Mouse (Mus musculus) mouse embryonic stem cell (cell line): Measurements from ENCODE around the gene Tmem178.

Experiments used
- in situ Hi-C, 2 experiments: fragments of 300-500 bp; cut with MboI; formaldehyde crosslinking; loops; 1 replicate in 1 of 2; 3 replicates in 1 of 2; pipeline ENCODE4 v1.14.3; 2019 to 2020; ENCODE audit warnings: low sequenced_read_pairs in 2 of 2, low pct_unique_long_range_greater_than_20kb in 1 of 2, mixed read lengths in 1 of 2; ENCODE audit not compliant: unreplicated experiment in 1 of 2

Gene Tmem178

GRCm38 (mm10) chr17:80944530-80945198 lies at the start of gene Tmem178:
Gene Tmem178 (plus strand): TSS chr17:80944632.
- in situ Hi-C loops: no loop called here

DNA sequence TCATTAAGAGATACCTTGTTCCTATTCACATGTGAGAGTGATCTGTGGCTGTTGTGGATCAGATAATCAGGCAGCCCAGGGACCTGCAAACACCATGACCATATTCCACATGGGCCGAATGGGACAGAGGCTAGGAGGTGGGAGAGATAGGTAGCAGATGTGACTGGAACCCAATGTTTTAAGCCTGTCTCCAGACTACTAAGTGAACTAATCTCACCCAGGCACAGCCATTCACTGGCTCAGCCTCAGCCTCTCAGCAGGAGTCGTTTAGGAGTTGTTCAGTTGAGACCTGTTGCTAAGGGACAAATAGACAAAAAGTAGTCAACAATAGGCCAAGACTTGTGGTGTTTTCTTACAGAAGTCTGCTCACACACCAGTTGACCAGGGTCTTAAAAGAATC lies 48.0 kb upstream of the Tmem178 start:
- in situ Hi-C loops: no loop called here

GRCm38 (mm10) chr17:80897709-80898440 lies 46.6 kb upstream of the Tmem178 start:
- in situ Hi-C loops: no loop called here

GRCm38 (mm10) chr17:80899513-80900199 lies 44.8 kb upstream of the Tmem178 start:
- in situ Hi-C loops: no loop called here

DNA sequence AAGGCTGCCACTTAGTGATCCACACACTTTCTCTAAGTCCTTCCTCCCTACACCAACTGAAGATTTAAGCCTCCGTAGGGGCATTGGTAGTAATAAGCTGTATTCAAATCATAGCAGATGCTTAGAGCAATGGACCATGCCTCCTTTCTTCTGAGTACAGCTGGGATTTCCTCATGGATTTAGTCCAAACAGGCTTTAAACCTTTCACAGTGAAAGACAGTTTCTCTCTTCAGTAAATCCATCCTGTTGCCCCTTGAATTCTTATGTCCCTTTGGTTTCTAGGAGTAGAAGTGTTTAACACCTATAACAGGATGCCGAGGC lies 44.3 kb upstream of the Tmem178 start:
- in situ Hi-C loops: no loop called here

GRCm38 (mm10) chr17:80901885-80902284 lies 42.5 kb upstream of the Tmem178 start:
- in situ Hi-C loops: no loop called here

- in situ Hi-C loops: no loop called here
Measured at GRCm38 (mm10) chr17:80903121-80903875, 41.1 kb upstream of the Tmem178 start.

GRCm38 (mm10) chr17:80904061-80904460 lies 40.4 kb upstream of the Tmem178 start:
- in situ Hi-C loops: no loop called here

DNA sequence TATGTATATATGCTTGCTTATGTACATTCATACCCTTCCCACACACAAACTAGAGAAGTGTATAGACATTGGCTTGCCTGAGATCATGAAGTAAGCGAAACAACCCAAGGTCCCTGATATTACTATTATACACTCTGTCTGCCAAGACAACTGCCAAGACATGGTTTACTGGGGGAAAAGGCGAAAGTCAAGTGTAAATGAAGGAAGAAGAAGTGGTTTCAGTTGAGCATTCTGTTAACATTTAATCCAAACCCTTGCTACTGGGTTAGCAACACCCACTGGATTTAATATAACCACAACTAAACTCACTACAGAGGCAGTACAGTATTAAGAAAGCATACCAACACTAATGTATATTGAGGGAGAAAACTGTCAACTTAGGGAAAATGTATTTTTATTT lies 28.8 kb upstream of the Tmem178 start:
- in situ Hi-C loops: no loop called here

GRCm38 (mm10) chr17:80919261-80919660 lies 25.2 kb upstream of the Tmem178 start:
- in situ Hi-C loops: no loop called here

- in situ Hi-C loops: no loop called here
Measured at GRCm38 (mm10) chr17:80921286-80922134, 22.9 kb upstream of the Tmem178 start.

DNA sequence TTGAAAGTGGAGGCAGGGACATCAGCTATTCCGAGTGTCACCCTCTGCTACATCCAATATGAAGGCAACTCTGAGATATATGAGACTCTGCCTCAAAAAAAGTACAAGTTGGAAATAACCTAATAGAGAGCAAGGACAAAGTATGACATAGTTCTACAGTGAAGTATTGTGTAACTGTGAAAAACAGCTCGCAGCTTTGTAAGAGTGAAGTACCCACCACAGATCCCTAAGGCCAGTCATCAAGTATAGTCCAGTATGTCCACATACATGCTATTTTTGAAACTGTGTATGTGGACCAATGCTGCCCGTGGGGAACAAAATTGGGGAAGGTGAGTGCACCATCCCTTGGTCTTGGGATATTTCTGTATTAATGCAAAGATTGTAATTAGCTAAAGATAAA lies 18.9 kb upstream of the Tmem178 start:
- in situ Hi-C loops: no loop called here

- in situ Hi-C loops: no loop called here
Measured at GRCm38 (mm10) chr17:80927151-80927550, 17.3 kb upstream of the Tmem178 start.

GRCm38 (mm10) chr17:80932716-80933115 lies 11.7 kb upstream of the Tmem178 start:
- in situ Hi-C loops: no loop called here

- in situ Hi-C loops: no loop called here
Measured at GRCm38 (mm10) chr17:80933401-80934029, 10.9 kb upstream of the Tmem178 start.

- in situ Hi-C loops: no loop called here
Measured at GRCm38 (mm10) chr17:80935807-80936519, 8.5 kb upstream of the Tmem178 start.

DNA sequence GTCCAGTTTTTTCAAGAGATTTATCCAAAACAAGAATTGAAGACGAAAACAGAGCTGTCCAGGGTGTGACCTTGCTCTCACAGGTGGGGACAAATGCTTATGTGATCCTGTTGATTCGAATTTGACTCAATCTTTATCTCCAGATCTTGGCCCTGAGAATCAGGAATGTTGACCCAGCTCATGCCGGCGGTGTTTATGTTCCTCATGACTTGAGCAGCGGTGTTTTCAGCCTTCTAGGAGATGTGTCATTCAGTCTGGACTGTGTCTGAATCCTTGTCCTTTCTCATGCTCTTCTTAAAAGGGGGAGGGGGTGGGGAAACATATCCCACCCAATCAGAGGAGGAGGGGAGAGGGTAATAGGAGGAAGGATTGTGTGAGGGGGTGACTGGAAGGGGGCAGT lies 7.9 kb upstream of the Tmem178 start:
- in situ Hi-C loops: no loop called here
